Comparison of ENCODE assay signal across 8 mouse cellular contexts in the genomic region with DNA sequence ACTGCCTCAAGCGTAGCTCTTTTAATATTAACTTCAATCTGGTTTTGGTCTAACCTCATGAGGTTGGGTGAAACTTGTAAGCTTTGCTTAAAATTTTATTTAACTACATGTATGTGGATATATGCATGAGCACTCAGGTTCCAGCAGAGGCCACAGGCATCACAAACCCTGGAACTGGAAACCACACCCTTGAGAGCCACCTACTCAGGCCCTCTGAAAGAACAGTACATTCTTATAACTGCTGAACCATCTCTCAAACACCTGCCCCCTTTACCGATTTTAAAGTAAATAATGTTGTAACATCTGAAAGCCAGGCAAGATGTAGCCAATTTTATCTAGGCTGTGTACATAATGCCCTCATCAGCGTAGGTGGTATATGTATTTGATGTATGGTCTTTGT. TPM values are rescaled to one million over a fixed set of nuclear protein-coding genes. Genes with fewer than 3 reads are reported as not detected.
DNase-seq lines count a peak whose midpoint lies in the region; ATAC-seq and TF ChIP-seq lines count a peak whose summit lies in the region.

No protein-coding gene starts in this region.

- WGBS in kidney, embryonic 16.5 days: 85% methylated on average over 3 of the region's 3 CpGs
- WGBS in hindbrain, embryonic 15.5 days: 89% methylated on average over 3 of the region's 3 CpGs
- WGBS in midbrain, embryonic 14.5 days: 88% methylated on average over 3 of the region's 3 CpGs

- peak; percentile 18; the same call in 1 of the 2 replicates for ATAC-seq in kidney, embryonic 16.5 days (ENCODE audit: low FRiP score, low TSS enrichment)
- no peak for ATAC-seq in hindbrain, embryonic 15.5 days (ENCODE audit: low FRiP score, low read depth)
- ATAC-seq in midbrain, embryonic 14.5 days (ENCODE audit: low FRiP score, low TSS enrichment): no peak

- H3K4me1 ChIP-seq in kidney, embryonic 16.5 days (ENCODE audit: insufficient read depth, low read length): peaks cover 4% of the 10 kb centered on the region; the same call in 1 of the 2 replicates
- H3K4me1 ChIP-seq in bone marrow macrophage, adult 2 months (ENCODE audit: control insufficient read depth, insufficient read depth, low read length): peaks cover 12% of the 10 kb centered on the region
- 0 out of 2 replicates have a peak, but pooled peaks cover 3% of the 10 kb centered on the region for H3K4me1 ChIP-seq in hindbrain, embryonic 15.5 days (replicated peaks)
- no peaks in the 10 kb centered on the region for H3K4me1 ChIP-seq in midbrain, embryonic 14.5 days (ENCODE audit: control insufficient read depth, insufficient read depth, low read length)

- peak overlapping the region; percentile 99 for H3K9ac ChIP-seq in kidney, embryonic 16.5 days (replicated peaks; ENCODE audit: low read length)
- H3K9ac ChIP-seq in hindbrain, embryonic 15.5 days: no peak overlapping the region
- peak overlapping the region; percentile 96 for H3K9ac ChIP-seq in midbrain, embryonic 14.5 days (replicated peaks; ENCODE audit: low read length)

- H3K36me3 ChIP-seq in kidney, embryonic 16.5 days (ENCODE audit: insufficient read depth, low read length): peaks cover 5% of the 10 kb centered on the region; the same call in 1 of the 2 replicates
- H3K36me3 ChIP-seq in hindbrain, embryonic 15.5 days: peaks cover 19% of the 10 kb centered on the region
- H3K36me3 ChIP-seq in midbrain, embryonic 14.5 days (ENCODE audit: control insufficient read depth, insufficient read depth, low read length): peaks cover 29% of the 10 kb centered on the region

- no peaks in the 10 kb centered on the region for H3K9me3 ChIP-seq in kidney, embryonic 16.5 days (ENCODE audit: low read length)
- H3K9me3 ChIP-seq in hindbrain, embryonic 15.5 days: no peaks in the 10 kb centered on the region
- no peaks in the 10 kb centered on the region for H3K9me3 ChIP-seq in midbrain, embryonic 14.5 days (ENCODE audit: control insufficient read depth, low read length)

- no peaks in the 10 kb centered on the region for H3K27me3 ChIP-seq in kidney, embryonic 16.5 days (ENCODE audit: insufficient read depth, low read length)
- no peaks in the 10 kb centered on the region for H3K27me3 ChIP-seq in hindbrain, embryonic 15.5 days
- no peaks in the 10 kb centered on the region for H3K27me3 ChIP-seq in midbrain, embryonic 14.5 days (ENCODE audit: control insufficient read depth, insufficient read depth, low read length)

- no peak for TF ChIP-seq CTCF in bone marrow macrophage, adult 2 months (IDR thresholded peaks at IDR 0.05; ENCODE audit: low read depth, low read length)

- peak overlapping the region; percentile 70 for H3K4me2 ChIP-seq in kidney, embryonic 16.5 days (replicated peaks; ENCODE audit: low read depth, low read length)
- peak overlapping the region; percentile 79 for H3K4me2 ChIP-seq in hindbrain, embryonic 15.5 days
- H3K4me2 ChIP-seq in midbrain, embryonic 14.5 days (ENCODE audit: low read length): peak overlapping the region; percentile 70

- no peak for TF ChIP-seq POLR2A in bone marrow macrophage, adult 2 months (IDR thresholded peaks at IDR 0.05; ENCODE audit: borderline replicate concordance, low read depth, low read length)

- H3K27ac ChIP-seq in kidney, embryonic 16.5 days (ENCODE audit: low read length): peak overlapping the region; percentile 97
- H3K27ac ChIP-seq in bone marrow macrophage, adult 2 months (ENCODE audit: insufficient read depth, low read depth, low read length): peak overlapping the region; percentile 87
- peak overlapping the region; percentile 97 for H3K27ac ChIP-seq in hindbrain, embryonic 15.5 days (replicated peaks)
- H3K27ac ChIP-seq in midbrain, embryonic 14.5 days (replicated peaks; ENCODE audit: low read depth, low read length): peak overlapping the region; percentile 96

- H3K4me3 ChIP-seq in kidney, embryonic 16.5 days (ENCODE audit: low read length): peak overlapping the region; percentile 76
- peak overlapping the region; percentile 95 for H3K4me3 ChIP-seq in bone marrow macrophage, adult 2 months (ENCODE audit: insufficient read depth, low read length)
- peak overlapping the region; percentile 68 for H3K4me3 ChIP-seq in hindbrain, embryonic 15.5 days
- 0 out of 2 replicates have a peak overlapping the region, but pooled peaks have one; percentile 64 for H3K4me3 ChIP-seq in midbrain, embryonic 14.5 days (replicated peaks; ENCODE audit: low read depth, low read length)

- no peak for DNase-seq in kidney, postnatal 25 days
- no peak for DNase-seq in midbrain, embryonic 14.5 days
- no peak for DNase-seq in adrenal gland, postnatal 36 days
- no peak for DNase-seq in T-cell, adult 2 months (ENCODE audit: low spot score)
- no peak for DNase-seq in adipocyte (ENCODE audit: low spot score)

RNA-seq across cellular contexts. Expression of a gene that starts 0.5 kb away (rescaled TPM):
- 10.5 and 12.4 TPM in 2 replicates for polyA plus RNA-seq in kidney, embryonic 16.5 days (2015; fragmentation: Nextera tagmentation; extraction: Ambion mirVana)
- 18.1 and 20.1 TPM in 2 replicates for polyA plus RNA-seq in bone marrow macrophage, adult 2 months (2012; ENCODE audit: insufficient read depth, insufficient read length, missing spikeins)
- 9.8 TPM in 2 replicates for polyA plus RNA-seq in hindbrain, embryonic 15.5 days (2015; fragmentation: Nextera tagmentation; extraction: Ambion mirVana)
- 7.0 and 8.2 TPM in 2 replicates for polyA plus RNA-seq in midbrain, embryonic 14.5 days (2014; fragmentation: Nextera tagmentation; extraction: Ambion mirVana)
- 10 to 100 TPM; 17.0 to 27.6 TPM for total RNA-seq in adrenal gland, postnatal 36 days (2021)

RNA-seq across cellular contexts. Expression of a gene that starts 15.7 kb away (rescaled TPM):
- polyA plus RNA-seq in kidney, embryonic 16.5 days (2015; fragmentation: Nextera tagmentation; extraction: Ambion mirVana): 42.8 and 42.9 TPM in 2 replicates
- 73.6 and 85.0 TPM in 2 replicates for polyA plus RNA-seq in bone marrow macrophage, adult 2 months (2012; ENCODE audit: insufficient read depth, insufficient read length, missing spikeins)
- 38.3 and 40.5 TPM in 2 replicates for polyA plus RNA-seq in hindbrain, embryonic 15.5 days (2015; fragmentation: Nextera tagmentation; extraction: Ambion mirVana)
- 44.0 and 65.9 TPM in 2 replicates for polyA plus RNA-seq in midbrain, embryonic 14.5 days (2014; fragmentation: Nextera tagmentation; extraction: Ambion mirVana)
- total RNA-seq in adrenal gland, postnatal 36 days (2021): 10 to 100 TPM; 53.3 to 57.5 TPM

RNA-seq across cellular contexts. Expression of a gene that starts 46.3 kb away (rescaled TPM):
- polyA plus RNA-seq in kidney, embryonic 16.5 days (2015; fragmentation: Nextera tagmentation; extraction: Ambion mirVana): 347 and 363 TPM in 2 replicates
- 109 and 112 TPM in 2 replicates for polyA plus RNA-seq in bone marrow macrophage, adult 2 months (2012; ENCODE audit: insufficient read depth, insufficient read length, missing spikeins)
- polyA plus RNA-seq in hindbrain, embryonic 15.5 days (2015; fragmentation: Nextera tagmentation; extraction: Ambion mirVana): 360 and 362 TPM in 2 replicates
- polyA plus RNA-seq in midbrain, embryonic 14.5 days (2014; fragmentation: Nextera tagmentation; extraction: Ambion mirVana): 257 and 293 TPM in 2 replicates
- 100 to 1,000 TPM; 137 to 207 TPM for total RNA-seq in adrenal gland, postnatal 36 days (2021)
